Mouse (Mus musculus) liver, postnatal 0 days (tissue): ENCODE results near the gene Pde10a.

Experiments used
- CTCF ChIP-seq: sonication (generic); IDR thresholded peaks from 2 replicates; pipeline ENCODE4 v1.5.1; 2016; ENCODE audit warnings: antibody characterized with exemption, low read depth
- EP300 ChIP-seq: IDR thresholded peaks from 2 replicates; pipeline ENCODE4 v1.6.1; 2016; ENCODE audit warnings: antibody characterized with exemption, low read depth, mild to moderate bottlenecking

DNA sequence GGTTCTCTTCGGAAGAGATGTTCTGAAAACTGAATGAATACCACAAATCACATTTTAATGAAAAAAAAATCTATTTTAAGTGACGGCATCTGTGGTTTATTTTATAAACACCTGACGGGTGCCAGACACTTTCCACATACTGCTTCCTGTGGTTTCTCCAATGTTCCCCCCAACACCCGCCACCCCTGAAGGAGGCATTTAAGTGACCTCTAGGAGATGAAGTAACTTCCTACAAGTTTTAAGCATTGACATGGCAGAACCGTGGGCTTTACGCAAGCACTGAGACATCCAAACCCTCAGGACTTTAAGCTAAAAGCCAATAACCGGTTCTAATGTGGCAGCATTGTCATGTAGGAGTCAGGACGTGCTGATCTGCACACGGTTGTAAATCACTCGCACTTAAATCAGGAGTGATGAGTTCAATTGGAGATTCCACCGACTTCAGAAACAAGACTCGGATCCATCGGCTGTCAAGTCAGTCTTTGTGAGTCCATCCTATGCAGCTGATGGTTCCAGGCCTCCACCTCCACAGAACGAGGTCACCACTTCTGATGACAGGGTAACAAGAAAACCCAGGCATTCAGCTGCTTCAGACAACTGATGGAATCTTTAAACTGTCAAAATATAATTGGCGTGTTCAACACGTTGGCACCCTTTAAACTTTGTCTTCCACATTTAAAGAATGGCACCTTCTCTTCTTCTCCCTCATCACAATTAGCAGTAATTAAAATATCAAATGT, 115.7 kb downstream of the Pde10a start:
- no peak for TF ChIP-seq CTCF
- TF ChIP-seq EP300: no peak
